Mouse (Mus musculus): ENCODE data around the gene Dnajb12.

GRCm38 (mm10) chr10:59837490-59837889 lies 41.9 kb upstream of the Dnajb12 start:
- no peak for TF ChIP-seq GATA1 (IDR thresholded peaks at IDR 0.05; ENCODE audit: borderline replicate concordance, low read length)
- no peak for TF ChIP-seq FLI1 (IDR thresholded peaks at IDR 0.05; ENCODE audit: low read length)

All from megakaryocyte, embryonic 14.5 days (primary cell).